Mouse (Mus musculus) heart, postnatal 0 days (tissue): ENCODE measurements around the gene Fndc8.

Source experiments
- CTCF ChIP-seq: IDR thresholded peaks from 2 replicates; pipeline ENCODE4 v1.5.1; 2016; ENCODE audit warnings: antibody characterized with exemption, control low read depth, low read depth
- EP300 ChIP-seq: IDR thresholded peaks from 2 replicates; pipeline ENCODE4 v1.6.1; 2016; ENCODE audit warnings: antibody characterized with exemption, low read depth

DNA sequence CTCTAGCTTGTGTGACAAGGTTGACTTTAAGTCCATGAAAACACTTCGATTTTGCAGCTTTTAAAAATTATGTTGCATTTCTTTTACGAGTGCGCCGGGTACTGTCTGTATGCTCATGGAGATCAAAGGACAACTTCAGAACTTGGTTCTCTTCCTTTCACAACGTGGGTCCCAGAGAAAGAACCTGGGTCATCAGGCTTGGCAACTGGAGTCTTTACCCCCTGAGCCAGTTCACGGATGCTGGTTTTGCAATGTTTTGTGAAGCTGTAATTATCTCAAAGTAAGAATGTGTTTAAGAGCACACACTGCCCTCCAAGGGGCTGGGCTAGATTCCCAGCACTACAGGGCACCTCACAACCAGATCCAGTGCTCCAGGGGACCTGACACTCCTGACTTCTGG lies 37.8 kb upstream of the Fndc8 start:
- TF ChIP-seq EP300 = no peak
- TF ChIP-seq CTCF = no peak
